Mouse (Mus musculus): ENCODE measurements around the gene Arhgap44.

GRCm38 (mm10) chr11:65104076-65104475 is 58.7 kb downstream of the Arhgap44 start:
- TF ChIP-seq CTCF (IDR thresholded peaks at IDR 0.05) (no peak), POLR2A (IDR thresholded peaks at IDR 0.05; ENCODE audit: insufficient read depth, low read depth, low read length) (no peak)

Data from heart, adult 2 months (tissue).